Mouse (Mus musculus) stomach, embryonic 16.5 days (tissue): ENCODE measurements around the gene Jup. TPM values are rescaled to one million over a fixed set of nuclear protein-coding genes. Genes with fewer than 3 reads are reported as not detected.
A peak's percentile ranks its signal among the peaks of the same experiment; 100 is the strongest.

Experiments used
- ATAC-seq: fragments of 200-750 bp; cut with Nextera tagmentation; 2 replicates; pipeline ENCODE4 v1.8.0; 2017; ENCODE audit warnings: moderate number of reproducible peaks, moderate TSS enrichment; ENCODE audit not compliant: insufficient read depth, low FRiP score
- H3K27ac ChIP-seq: fragments of 300-500 bp; sonication (generic); 2 replicates; pipeline ENCODE4 v1.5.1; 2014; ENCODE audit warnings: low read length
- H3K27me3 ChIP-seq: fragments of 300-500 bp; sonication (generic); 2 replicates; pipeline ENCODE4 v1.6.1; 2014; ENCODE audit warnings: low read length, control low read depth, mixed read lengths; ENCODE audit not compliant: control insufficient read depth, insufficient read depth
- H3K36me3 ChIP-seq: fragments of 300-500 bp; sonication (generic); 2 replicates; pipeline ENCODE4 v1.6.1; 2014; ENCODE audit warnings: low read length; ENCODE audit not compliant: control insufficient read depth, insufficient read depth
- H3K4me1 ChIP-seq: fragments of 300-500 bp; sonication (generic); 2 replicates; pipeline ENCODE4 v1.6.1; 2014; ENCODE audit warnings: low read length, control low read depth, mixed read lengths; ENCODE audit not compliant: control insufficient read depth, insufficient read depth
- H3K4me2 ChIP-seq: fragments of 300-500 bp; sonication (generic); 2 replicates; pipeline ENCODE4 v1.6.1; 2014; ENCODE audit warnings: low read depth, low read length, mixed read lengths
- H3K4me3 ChIP-seq: fragments of 300-500 bp; sonication (generic); replicated peaks from 2 replicates; pipeline ENCODE4 v1.5.1; 2014; ENCODE audit warnings: mild to moderate bottlenecking, low read length
- H3K9ac ChIP-seq: fragments of 300-500 bp; sonication (generic); 2 replicates; pipeline ENCODE4 v1.6.1; 2014; ENCODE audit warnings: low read length
- H3K9me3 ChIP-seq: fragments of 300-500 bp; sonication (generic); replicated peaks from 2 replicates; pipeline ENCODE4 v1.6.1; 2016; ENCODE audit warnings: low read length, control low read depth; ENCODE audit not compliant: control insufficient read depth
- WGBS: fragments of 180-500 bp; shearing (Covaris S2); extraction: QIAGEN DNeasy Blood & Tissue Kit; methylation state at CpG from one replicate; pipeline ENCODE4 v1.1.7; 2014; 5-methylcytosine and 5-hydroxymethylcytosine counted together
- polyA plus RNA-seq: library from polyadenylated mRNA; unstranded; fragments of >200 nt; fragmentation: Nextera tagmentation; extraction: Ambion mirVana; gene quantifications from 2 replicates; pipeline ENCODE4 v1.2.1, GENCODE M21; 2015

Jup gene
- polyA plus RNA-seq, 1 experiment from 2014 or later, result 247 TPM

- Histone ChIP-seq H3K36me3 (no peaks in the 10 kb centered on the region), H3K4me1 (peaks cover 9% of the 10 kb centered on the region), H3K27ac (no peak overlapping the region), H3K4me3 (no peak overlapping the region), H3K4me2 (no peak overlapping the region), H3K9ac (no peak overlapping the region), H3K27me3 (peaks cover 32% of the 10 kb centered on the region), H3K9me3 (no peaks in the 10 kb centered on the region)
- 47% methylated on average over 5 of the region's 5 CpGs for WGBS
- ATAC-seq, result no peak
Observed at GRCm38 (mm10) chr11:100357408-100357807, 40.2 kb downstream of the Jup start.

GRCm38 (mm10) chr11:100356819-100357211 is 40.7 kb downstream of the Jup start:
- WGBS, result 14% methylated on average over 9 of the region's 9 CpGs
- no peak for ATAC-seq

GRCm38 (mm10) chr11:100355972-100356818 is 41.4 kb downstream of the Jup start, which contains the start of gene Hap1:
TSS of gene Hap1 (minus strand) at chr11:100356128.
- peak; percentile 65; the same call in 1 of the 2 replicates for ATAC-seq
- Histone ChIP-seq H3K4me3 (peak within 1 kb of the TSS; percentile 65), H3K4me2 (peak within 1 kb of the TSS; percentile 93), H3K9me3 (no peaks in the 10 kb centered on the region), H3K4me1 (peaks cover 9% of the 10 kb centered on the region), H3K27me3 (peaks cover 32% of the 10 kb centered on the region), H3K9ac (peak within 1 kb of the TSS; percentile 72), H3K36me3 (no peaks in the 10 kb centered on the region), H3K27ac (no peak within 1 kb of the TSS)
- WGBS, result under 1% methylated on average over 49 of the region's 49 CpGs

More at GRCm38 (mm10) chr11:100356819-100357211, 40.7 kb downstream of the Jup start:
- Histone ChIP-seq H3K4me1 (peaks cover 9% of the 10 kb centered on the region), H3K4me2 (peak overlapping the region; percentile 93), H3K9ac (no peak overlapping the region), H3K9me3 (no peaks in the 10 kb centered on the region), H3K36me3 (no peaks in the 10 kb centered on the region), H3K27ac (no peak overlapping the region), H3K4me3 (peak overlapping the region; percentile 65), H3K27me3 (peaks cover 32% of the 10 kb centered on the region)

- Histone ChIP-seq H3K4me2 (peak overlapping the region; percentile 93), H3K27ac (no peak overlapping the region), H3K4me1 (peaks cover 9% of the 10 kb centered on the region), H3K9ac (peak overlapping the region; percentile 72), H3K27me3 (peaks cover 32% of the 10 kb centered on the region), H3K4me3 (peak overlapping the region; percentile 65), H3K36me3 (no peaks in the 10 kb centered on the region), H3K9me3 (no peaks in the 10 kb centered on the region)
- ATAC-seq, result peak; percentile 23
- WGBS, result 1% methylated on average over 53 of the region's 54 CpGs
Observed at GRCm38 (mm10) chr11:100355151-100355951, 42.2 kb downstream of the Jup start.

- Histone ChIP-seq H3K9ac (no peak overlapping the region), H3K36me3 (no peaks in the 10 kb centered on the region), H3K27ac (no peak overlapping the region), H3K4me3 (no peak overlapping the region), H3K27me3 (peaks cover 27% of the 10 kb centered on the region), H3K9me3 (no peaks in the 10 kb centered on the region), H3K4me2 (no peak overlapping the region), H3K4me1 (peaks cover 9% of the 10 kb centered on the region)
- ATAC-seq, result no peak
- WGBS, result 30% methylated on average over 10 of the region's 10 CpGs
Observed at GRCm38 (mm10) chr11:100352076-100352857, 45.3 kb downstream of the Jup start.

- Histone ChIP-seq H3K9ac (no peak overlapping the region), H3K36me3 (no peaks in the 10 kb centered on the region), H3K9me3 (no peaks in the 10 kb centered on the region), H3K4me3 (no peak overlapping the region), H3K4me2 (no peak overlapping the region), H3K27ac (no peak overlapping the region), H3K4me1 (no peaks in the 10 kb centered on the region), H3K27me3 (no peaks in the 10 kb centered on the region)
- no peak for ATAC-seq
- 80% methylated on average over 10 of the region's 10 CpGs for WGBS
Observed at GRCm38 (mm10) chr11:100344269-100344668, 53.3 kb downstream of the Jup start.

- Histone ChIP-seq H3K4me2 (no peak overlapping the region), H3K27ac (no peak overlapping the region), H3K4me1 (no peaks in the 10 kb centered on the region; the same call in 1 of the 2 replicates), H3K36me3 (no peaks in the 10 kb centered on the region), H3K9me3 (no peaks in the 10 kb centered on the region), H3K4me3 (no peak overlapping the region), H3K9ac (no peak overlapping the region), H3K27me3 (no peaks in the 10 kb centered on the region)
- WGBS, result 34% methylated on average over 3 of the region's 3 CpGs
- no peak; the same call in 1 of the 2 replicates for ATAC-seq
Observed at GRCm38 (mm10) chr11:100335731-100336130, 61.8 kb downstream of the Jup start.

- no peak within 1 kb of the TSS for H3K4me2 ChIP-seq
- no peaks in the 10 kb centered on the region for H3K36me3 ChIP-seq
- no peaks in the 10 kb centered on the region; the same call in 1 of the 2 replicates for H3K4me1 ChIP-seq
- WGBS, result 71% methylated on average over 6 of the region's 6 CpGs
- ATAC-seq, result peak; percentile 22; the same call in 1 of the 2 replicates
- H3K9ac ChIP-seq, result no peak within 1 kb of the TSS
- no peak within 1 kb of the TSS for H3K27ac ChIP-seq
- H3K9me3 ChIP-seq, result no peaks in the 10 kb centered on the region
- no peaks in the 10 kb centered on the region for H3K27me3 ChIP-seq
- H3K4me3 ChIP-seq, result no peak within 1 kb of the TSS
Observed at GRCm38 (mm10) chr11:100333944-100334457, 63.6 kb downstream of the Jup start, which contains the start of gene Gast. TSS of gene Gast (plus strand) at chr11:100334407.
